In genomic region chr7:127573503-127574008, GRCm38 (mm10) we compare ENCODE assay signal across 8 mouse cellular contexts. TPM values are rescaled to one million over a fixed set of nuclear protein-coding genes. Genes with fewer than 3 reads are reported as not detected.
DNase-seq lines count a peak whose midpoint lies in the region; ATAC-seq and TF ChIP-seq lines count a peak whose summit lies in the region.

No protein-coding gene starts in this region.

- WGBS in liver, adult 2 months, result under 1% methylated on average over 22 of the region's 28 CpGs
- 1% methylated on average over 16 of the region's 28 CpGs for WGBS in forebrain, embryonic 11.5 days
- WGBS in limb, embryonic 11.5 days, result under 1% methylated on average over 16 of the region's 28 CpGs
- 1% methylated on average over 28 of the region's 28 CpGs for WGBS in olfactory bulb, adult 2 months

- H3K36me3 ChIP-seq in liver, adult 2 months (ENCODE audit: control insufficient read depth, insufficient read depth, low read length), result peaks cover 5% of the 10 kb centered on the region
- peaks cover 3% of the 10 kb centered on the region; the same call in 1 of the 2 replicates for H3K36me3 ChIP-seq in forebrain, embryonic 11.5 days (ENCODE audit: control insufficient read depth, insufficient read depth, low read length)
- peaks cover 11% of the 10 kb centered on the region for H3K36me3 ChIP-seq in limb, embryonic 11.5 days (ENCODE audit: control insufficient read depth, insufficient read depth, low read length)

- no peak for TF ChIP-seq POLR2A in liver, adult 2 months (IDR thresholded peaks at IDR 0.05; ENCODE audit: extremely low read depth, insufficient read depth, low read length)
- no peak for TF ChIP-seq POLR2A in bone marrow macrophage, adult 2 months (IDR thresholded peaks at IDR 0.05; ENCODE audit: borderline replicate concordance, low read depth, low read length)
- no peak for TF ChIP-seq POLR2A in olfactory bulb, adult 2 months (IDR thresholded peaks at IDR 0.05; ENCODE audit: insufficient read depth, low read depth, low read length)

- peak; percentile 4; the same call in 1 of the 2 replicates for ATAC-seq in forebrain, embryonic 11.5 days (replicated peaks; ENCODE audit: low FRiP score)
- peak; percentile 48 for ATAC-seq in limb, embryonic 11.5 days (ENCODE audit: insufficient number of reproducible peaks, low FRiP score, low TSS enrichment, low read depth)

- peaks cover 9% of the 10 kb centered on the region; the same call in 1 of the 2 replicates for H3K79me2 ChIP-seq in liver, adult 2 months (ENCODE audit: control insufficient read depth, insufficient read depth, low read length)

- no peak for TF ChIP-seq CTCF in liver, adult 2 months (IDR thresholded peaks at IDR 0.05; ENCODE audit: low read depth, low read length)
- no peak for TF ChIP-seq CTCF in bone marrow macrophage, adult 2 months (IDR thresholded peaks at IDR 0.05; ENCODE audit: low read depth, low read length)
- no peak for TF ChIP-seq CTCF in olfactory bulb, adult 2 months (IDR thresholded peaks at IDR 0.05; ENCODE audit: insufficient read depth, low read depth, low read length)

- peak overlapping the region; percentile 94 for H3K4me3 ChIP-seq in liver, adult 2 months (ENCODE audit: insufficient read depth, low read depth, low read length)
- peak overlapping the region; percentile 100 for H3K4me3 ChIP-seq in bone marrow macrophage, adult 2 months (ENCODE audit: insufficient read depth, low read length)
- H3K4me3 ChIP-seq in forebrain, embryonic 11.5 days (ENCODE audit: low read depth, low read length), result peak overlapping the region; percentile 56
- peak overlapping the region; percentile 69 for H3K4me3 ChIP-seq in limb, embryonic 11.5 days (ENCODE audit: low read depth, low read length)
- peak overlapping the region; percentile 97 for H3K4me3 ChIP-seq in olfactory bulb, adult 2 months (ENCODE audit: insufficient read depth, low read depth, low read length)

- peak overlapping the region; percentile 86 for H3K9ac ChIP-seq in liver, adult 2 months (ENCODE audit: low read depth, low read length)
- peak overlapping the region; percentile 80 for H3K9ac ChIP-seq in forebrain, embryonic 11.5 days (ENCODE audit: low read length)
- peak overlapping the region; percentile 72 for H3K9ac ChIP-seq in limb, embryonic 11.5 days (ENCODE audit: low read length)

- no peak overlapping the region for H3K27ac ChIP-seq in liver, adult 2 months (replicated peaks; ENCODE audit: insufficient read depth, low read depth, low read length)
- peak overlapping the region; percentile 28; the same call in 1 of the 2 replicates for H3K27ac ChIP-seq in bone marrow macrophage, adult 2 months (ENCODE audit: insufficient read depth, low read depth, low read length)
- no peak overlapping the region for H3K27ac ChIP-seq in forebrain, embryonic 11.5 days (ENCODE audit: low read depth, low read length)
- peak overlapping the region; percentile 61 for H3K27ac ChIP-seq in limb, embryonic 11.5 days (replicated peaks; ENCODE audit: low read depth, low read length)
- peak overlapping the region; percentile 54; the same call in 1 of the 2 replicates for H3K27ac ChIP-seq in olfactory bulb, adult 2 months (ENCODE audit: insufficient read depth, low read depth, low read length)

- no peak for DNase-seq in liver, adult 2 months (ENCODE audit: extremely low read depth, low read depth, low spot score)
- DNase-seq in liver, result no peak
- no peak for DNase-seq in forebrain, embryonic 11.5 days (ENCODE audit: low spot score)
- peak; percentile 44 for DNase-seq in limb, embryonic 11.5 days (ENCODE audit: low spot score)
- DNase-seq in adrenal gland, adult 8-10 months, result no peak
- no peak for DNase-seq in adrenal gland, postnatal 14 days

- peaks cover 15% of the 10 kb centered on the region for H3K4me1 ChIP-seq in liver, adult 2 months (ENCODE audit: control insufficient read depth, insufficient read depth, low read length)
- peaks cover 14% of the 10 kb centered on the region for H3K4me1 ChIP-seq in bone marrow macrophage, adult 2 months (ENCODE audit: control insufficient read depth, insufficient read depth, low read length)
- peaks cover 9% of the 10 kb centered on the region for H3K4me1 ChIP-seq in forebrain, embryonic 11.5 days (replicated peaks; ENCODE audit: control insufficient read depth, insufficient read depth, low read length)
- peaks cover 11% of the 10 kb centered on the region; the same call in 1 of the 2 replicates for H3K4me1 ChIP-seq in limb, embryonic 11.5 days (ENCODE audit: control insufficient read depth, insufficient read depth, low read length)
- H3K4me1 ChIP-seq in olfactory bulb, adult 2 months (ENCODE audit: control insufficient read depth, insufficient read depth, low read length), result peaks cover 6% of the 10 kb centered on the region

- H3K9me3 ChIP-seq in forebrain, embryonic 11.5 days (ENCODE audit: control insufficient read depth, low read length), result no peaks in the 10 kb centered on the region
- H3K9me3 ChIP-seq in limb, embryonic 11.5 days (ENCODE audit: control insufficient read depth, low read length), result no peaks in the 10 kb centered on the region

- no peaks in the 10 kb centered on the region for H3K27me3 ChIP-seq in liver, adult 2 months (ENCODE audit: control insufficient read depth, insufficient read depth, low read length)
- H3K27me3 ChIP-seq in forebrain, embryonic 11.5 days (ENCODE audit: control insufficient read depth, insufficient read depth, low read length), result no peaks in the 10 kb centered on the region
- no peaks in the 10 kb centered on the region for H3K27me3 ChIP-seq in limb, embryonic 11.5 days (ENCODE audit: control insufficient read depth, insufficient read depth, low read length)

- peak overlapping the region; percentile 76 for H3K4me2 ChIP-seq in forebrain, embryonic 11.5 days (ENCODE audit: low read depth, low read length, severe bottlenecking)
- H3K4me2 ChIP-seq in limb, embryonic 11.5 days (ENCODE audit: low read depth, severe bottlenecking), result peak overlapping the region; percentile 82

RNA-seq across cellular contexts. Expression of gene Phkg2, which starts 0.4 kb away (rescaled TPM):
- 20.1 and 22.2 TPM in 2 replicates for total RNA-seq in liver, adult 2 months (2014; rRNA removed)
- polyA plus RNA-seq in liver, adult 2 months (2012; rRNA removed), result 33.4 and 40.5 TPM in 2 replicates
- 64.7 and 68.4 TPM in 2 replicates for polyA plus RNA-seq in bone marrow macrophage, adult 2 months (2012; ENCODE audit: insufficient read depth, insufficient read length, missing spikeins)
- polyA plus RNA-seq in forebrain, embryonic 11.5 days (2014; fragmentation: Nextera tagmentation; extraction: Ambion mirVana), result 57.9 and 60.5 TPM in 2 replicates
- polyA plus RNA-seq in limb, embryonic 11.5 days (2014; fragmentation: Nextera tagmentation; extraction: Ambion mirVana), result 45.7 and 48.8 TPM in 2 replicates
- polyA plus RNA-seq in olfactory bulb, adult 2 months (2012; ENCODE audit: insufficient read depth, insufficient read length, low replicate concordance, missing spikeins), result not detected in 2 replicates
- 10 to 100 TPM; 50.0 to 65.5 (median 55.9) TPM for total RNA-seq in adrenal gland, adult 8-10 months (2022)
- total RNA-seq in adrenal gland, postnatal 14 days (2021), result 36.6 and 44.4 TPM in 2 replicates

RNA-seq across cellular contexts. Expression of gene Tmem265, which starts 12.4 kb away (rescaled TPM):
- total RNA-seq in liver, adult 2 months (2014; rRNA removed), result 2.7 and 2.8 TPM in 2 replicates
- polyA plus RNA-seq in liver, adult 2 months (2012; rRNA removed), result 0.20 TPM in 1 of 2 replicates, not detected in the other
- polyA plus RNA-seq in bone marrow macrophage, adult 2 months (2012; ENCODE audit: insufficient read depth, insufficient read length, missing spikeins), result 3.4 and 10.8 TPM in 2 replicates
- polyA plus RNA-seq in forebrain, embryonic 11.5 days (2014; fragmentation: Nextera tagmentation; extraction: Ambion mirVana), result 10.2 and 13.0 TPM in 2 replicates
- polyA plus RNA-seq in limb, embryonic 11.5 days (2014; fragmentation: Nextera tagmentation; extraction: Ambion mirVana), result 4.7 and 9.9 TPM in 2 replicates
- polyA plus RNA-seq in olfactory bulb, adult 2 months (2012; ENCODE audit: insufficient read depth, insufficient read length, low replicate concordance, missing spikeins), result not detected in 2 replicates
- not detected for total RNA-seq in adrenal gland, adult 8-10 months (2022)
- not detected in 2 replicates for total RNA-seq in adrenal gland, postnatal 14 days (2021)

RNA-seq across cellular contexts. Expression of gene Ccdc189, which starts 14.8 kb away (rescaled TPM):
- 1.5 and 1.9 TPM in 2 replicates for total RNA-seq in liver, adult 2 months (2014; rRNA removed)
- polyA plus RNA-seq in liver, adult 2 months (2012; rRNA removed), result 1.3 and 1.7 TPM in 2 replicates
- 2.7 and 2.9 TPM in 2 replicates for polyA plus RNA-seq in bone marrow macrophage, adult 2 months (2012; ENCODE audit: insufficient read depth, insufficient read length, missing spikeins)
- polyA plus RNA-seq in forebrain, embryonic 11.5 days (2014; fragmentation: Nextera tagmentation; extraction: Ambion mirVana), result 13.5 and 17.7 TPM in 2 replicates
- 11.5 and 12.3 TPM in 2 replicates for polyA plus RNA-seq in limb, embryonic 11.5 days (2014; fragmentation: Nextera tagmentation; extraction: Ambion mirVana)
- polyA plus RNA-seq in olfactory bulb, adult 2 months (2012; ENCODE audit: insufficient read depth, insufficient read length, low replicate concordance, missing spikeins), result not detected in 2 replicates
- 10 to 100 TPM in 2 of 4 experiments, 1 to 10 TPM in 2; 8.8 to 13.0 (median 10.5) TPM for total RNA-seq in adrenal gland, adult 8-10 months (2022)
- 7.5 and 10.7 TPM in 2 replicates for total RNA-seq in adrenal gland, postnatal 14 days (2021)

RNA-seq across cellular contexts. Expression of gene Rnf40, which starts 15.0 kb away (rescaled TPM):
- 14.5 and 18.3 TPM in 2 replicates for total RNA-seq in liver, adult 2 months (2014; rRNA removed)
- 12.4 and 13.6 TPM in 2 replicates for polyA plus RNA-seq in liver, adult 2 months (2012; rRNA removed)
- polyA plus RNA-seq in bone marrow macrophage, adult 2 months (2012; ENCODE audit: insufficient read depth, insufficient read length, missing spikeins), result 42.3 and 44.5 TPM in 2 replicates
- polyA plus RNA-seq in forebrain, embryonic 11.5 days (2014; fragmentation: Nextera tagmentation; extraction: Ambion mirVana), result 59.1 and 66.3 TPM in 2 replicates
- polyA plus RNA-seq in limb, embryonic 11.5 days (2014; fragmentation: Nextera tagmentation; extraction: Ambion mirVana), result 44.3 and 49.1 TPM in 2 replicates
- polyA plus RNA-seq in olfactory bulb, adult 2 months (2012; ENCODE audit: insufficient read depth, insufficient read length, low replicate concordance, missing spikeins), result 81.5 TPM in 1 of 2 replicates, not detected in the other
- 10 to 100 TPM; 50.1 to 81.9 (median 70.9) TPM for total RNA-seq in adrenal gland, adult 8-10 months (2022)
- 56.0 and 62.8 TPM in 2 replicates for total RNA-seq in adrenal gland, postnatal 14 days (2021)

RNA-seq across cellular contexts. Expression of gene Zfp629, which starts 42.0 kb away (rescaled TPM):
- 5.0 and 7.0 TPM in 2 replicates for total RNA-seq in liver, adult 2 months (2014; rRNA removed)
- polyA plus RNA-seq in liver, adult 2 months (2012; rRNA removed), result 4.8 and 5.8 TPM in 2 replicates
- polyA plus RNA-seq in bone marrow macrophage, adult 2 months (2012; ENCODE audit: insufficient read depth, insufficient read length, missing spikeins), result 11.2 and 11.4 TPM in 2 replicates
- polyA plus RNA-seq in forebrain, embryonic 11.5 days (2014; fragmentation: Nextera tagmentation; extraction: Ambion mirVana), result 33.4 and 36.6 TPM in 2 replicates
- 28.0 and 31.8 TPM in 2 replicates for polyA plus RNA-seq in limb, embryonic 11.5 days (2014; fragmentation: Nextera tagmentation; extraction: Ambion mirVana)
- not detected in 2 replicates for polyA plus RNA-seq in olfactory bulb, adult 2 months (2012; ENCODE audit: insufficient read depth, insufficient read length, low replicate concordance, missing spikeins)
- 10 to 100 TPM; 16.5 to 28.8 (median 23.3) TPM for total RNA-seq in adrenal gland, adult 8-10 months (2022)
- 21.6 and 26.4 TPM in 2 replicates for total RNA-seq in adrenal gland, postnatal 14 days (2021)

Comparison
In these comparisons a context has a peak if more than half of its experiments do, and no peak if none do; other contexts are left out.
1. H3K27ac ChIP-seq: peak in bone marrow macrophage, adult 2 months (single experiment), limb, embryonic 11.5 days (single experiment) and olfactory bulb, adult 2 months (single experiment); none in liver, adult 2 months (single experiment) and forebrain, embryonic 11.5 days (single experiment).
2. Peak in every context shown above with its lines, with median percentiles within 50 percentile points of each other: H3K4me3 ChIP-seq and H3K9ac ChIP-seq.